Mouse (Mus musculus) adrenal gland, postnatal 14 days (tissue): Measurements from ENCODE around the gene Stat5a. TPM values are rescaled to one million over a fixed set of nuclear protein-coding genes. Genes with fewer than 3 reads are reported as not detected.

Source experiments
- DNase-seq: peaks from one replicate; pipeline ENCODE4 v3.0.0; 2021; ENCODE audit warnings: mixed read lengths
- long read RNA-seq, 2 experiments: library from polyadenylated mRNA; stranded (forward); transcript quantifications; one replicate each; pipeline ENCODE4 v2.0.0; 2021
- total RNA-seq: library from RNA; stranded (reverse); gene quantifications from 2 replicates; pipeline ENCODE4 v1.2.3, GENCODE M21; 2021

The Stat5a gene
- 37.8 and 44.2 TPM in 2 replicates for total RNA-seq
- long read RNA-seq, experiment 1, transcript Stat5a-201 (20 exons, 3,888 nt): major isoform, 19 of 69 reads
- long read RNA-seq, experiment 1, partial matches to known transcripts: 38 of 69 reads
- long read RNA-seq, experiment 1, other reads (novel, unspliced or antisense): 9 of 69 reads
- long read RNA-seq, experiment 2, transcript Stat5a-201 (20 exons, 3,888 nt): major isoform, 6 of 36 reads
- long read RNA-seq, experiment 2, partial matches to known transcripts: 29 of 36 reads
- long read RNA-seq, experiment 2, other reads (novel, unspliced or antisense): 1 of 36 reads

DNA sequence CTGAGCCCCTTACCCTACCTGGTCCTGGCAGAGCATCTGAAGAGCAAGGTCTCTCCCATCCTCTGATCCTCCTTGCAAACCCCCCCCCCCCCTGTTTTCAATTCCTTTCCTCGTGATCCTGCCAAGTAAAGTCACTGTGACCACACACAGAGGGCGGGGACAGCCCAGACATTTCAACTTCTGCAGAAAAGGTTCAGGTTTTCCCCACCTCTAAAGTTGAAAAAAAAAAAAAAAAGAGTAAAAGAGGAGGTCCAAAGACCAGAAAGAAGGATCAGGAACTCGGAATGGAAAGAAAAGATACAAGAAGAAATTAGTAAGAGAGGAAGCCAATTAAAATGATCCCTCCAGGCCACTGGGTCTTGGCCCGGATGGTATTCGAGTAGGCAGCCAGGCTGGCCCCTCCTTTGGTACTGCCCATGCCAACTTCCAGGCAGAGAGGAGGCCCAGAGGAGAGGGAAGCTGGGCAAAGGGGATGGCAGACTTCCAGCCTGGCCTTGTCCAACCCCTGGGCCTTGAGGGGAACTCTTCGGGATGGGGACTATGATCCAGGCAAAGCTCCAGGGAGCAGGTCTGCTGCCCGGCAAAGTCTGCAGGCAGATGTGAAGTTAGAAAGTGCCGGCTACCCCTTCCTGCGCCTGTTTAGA lies at the start of gene Stat5a:
TSS of gene Stat5a (plus strand) at position 417 of the 644 bp plus-strand sequence.
- peak; percentile 95 for DNase-seq

DNA sequence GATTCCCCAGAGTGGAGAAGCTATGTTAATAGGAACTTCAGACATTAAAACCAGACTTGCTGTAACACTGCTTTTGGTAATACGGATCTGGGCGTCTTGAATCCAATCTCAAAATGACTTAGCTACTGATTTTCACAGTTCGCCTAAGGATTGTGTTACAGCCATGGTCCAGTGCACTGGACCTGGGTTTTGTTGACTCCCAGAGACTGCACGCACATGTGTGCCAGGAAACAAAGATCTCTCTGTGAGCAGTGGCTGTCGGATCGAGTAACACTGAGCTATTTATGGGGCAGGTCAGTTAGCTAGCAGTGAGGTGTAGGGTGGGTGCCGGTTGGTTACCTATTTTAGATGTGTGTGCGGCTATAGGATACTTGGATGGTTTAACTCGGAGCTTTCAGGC lies 48.6 kb upstream of the Stat5a start:
- DNase-seq: no peak

DNA sequence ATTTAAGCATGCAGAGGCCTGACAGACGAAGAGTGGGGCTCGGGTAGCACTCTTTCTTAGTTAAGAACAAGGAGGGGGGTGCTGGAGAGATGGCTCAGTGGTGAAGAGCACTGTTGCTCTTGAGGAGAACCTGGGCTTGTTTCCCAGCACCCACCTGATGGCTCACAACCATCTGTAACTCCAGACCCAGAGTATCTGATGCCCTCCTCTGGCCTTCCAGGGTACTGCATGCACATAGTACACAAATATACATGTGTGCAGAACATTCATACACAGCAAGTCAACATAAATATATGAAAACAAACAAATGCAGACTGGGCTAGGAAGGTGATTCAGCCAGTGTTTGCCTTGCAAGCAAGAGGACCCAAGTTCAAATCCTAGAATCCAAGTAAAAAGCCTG lies 48.0 kb upstream of the Stat5a start:
- no peak for DNase-seq

DNA sequence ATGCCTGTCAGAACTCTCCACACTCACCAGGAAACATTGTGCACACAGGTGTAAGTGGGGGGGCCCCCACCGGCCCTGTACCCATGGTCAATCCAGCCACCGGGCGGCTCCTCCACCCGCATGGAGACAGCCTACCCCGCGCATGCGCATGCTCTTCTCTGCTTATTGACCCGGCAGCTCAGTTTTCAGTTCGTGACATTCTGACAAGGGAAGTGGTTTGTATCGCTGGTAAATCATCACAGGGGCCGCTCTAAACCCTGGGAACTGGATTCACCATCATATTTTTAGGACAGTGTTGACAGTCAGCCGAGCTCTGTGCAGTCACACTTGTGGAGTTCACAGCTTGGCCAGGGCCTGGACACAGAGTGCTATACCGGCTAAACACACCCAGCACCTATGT lies 44.7 kb upstream of the Stat5a start:
- peak; percentile 82 for DNase-seq

DNA sequence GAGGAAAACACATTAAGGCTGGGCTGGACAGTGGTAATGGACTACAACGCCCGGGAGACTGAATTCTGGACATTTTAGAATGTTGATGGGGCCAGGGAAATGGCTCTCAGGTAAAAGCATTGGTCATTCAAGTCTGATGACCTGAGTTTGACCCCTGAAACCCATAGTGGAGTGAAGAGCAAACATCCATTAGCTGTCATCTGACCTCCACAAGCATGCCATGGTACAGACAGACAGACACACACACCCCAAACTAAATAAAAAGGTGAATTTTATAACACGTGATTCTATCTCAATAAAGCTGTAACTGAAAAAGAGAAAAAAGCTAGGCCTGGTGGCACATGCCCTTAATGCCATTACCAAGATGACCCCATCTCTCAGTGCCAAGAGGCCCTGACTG lies 42.8 kb upstream of the Stat5a start:
- DNase-seq: no peak

DNA sequence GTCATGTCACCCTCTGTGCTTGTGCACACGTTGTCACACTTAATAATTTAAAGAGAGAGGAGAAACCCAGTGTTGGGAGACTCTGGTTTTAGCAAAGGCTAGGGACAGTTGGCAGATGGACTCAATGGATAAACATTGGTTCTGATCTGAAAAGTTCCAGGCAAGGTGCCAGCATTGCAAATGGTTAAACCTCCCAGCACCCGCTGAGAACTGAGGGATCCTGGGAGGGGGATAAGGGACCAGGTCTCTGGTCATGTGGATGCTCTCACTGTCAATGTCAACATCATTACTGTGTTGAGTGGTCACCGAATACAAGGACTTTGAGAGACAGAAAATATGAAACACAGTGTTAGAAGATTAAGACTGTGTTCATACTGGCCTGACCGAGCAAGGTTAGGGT lies 42.4 kb upstream of the Stat5a start:
- peak; percentile 48 for DNase-seq

DNA sequence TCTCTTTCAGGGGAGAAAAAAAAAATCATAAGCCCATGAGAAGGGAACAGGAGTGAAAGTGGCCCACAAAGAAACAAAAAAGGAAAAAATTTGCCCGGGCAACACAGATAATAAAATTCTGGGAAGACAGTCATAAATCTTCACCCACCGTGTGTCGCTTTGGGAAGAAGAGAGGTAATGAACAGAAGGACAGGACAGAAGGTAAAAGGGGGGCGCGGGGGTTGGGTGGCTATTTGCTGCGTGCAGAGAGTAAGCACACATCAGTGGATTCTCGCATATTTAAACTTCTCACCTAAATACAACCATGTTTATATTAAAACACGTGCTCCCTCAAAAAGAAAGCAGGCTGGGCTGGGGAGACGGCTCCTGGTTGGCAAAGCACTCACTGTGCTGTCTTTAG lies 41.8 kb upstream of the Stat5a start:
- peak; percentile 50 for DNase-seq

DNA sequence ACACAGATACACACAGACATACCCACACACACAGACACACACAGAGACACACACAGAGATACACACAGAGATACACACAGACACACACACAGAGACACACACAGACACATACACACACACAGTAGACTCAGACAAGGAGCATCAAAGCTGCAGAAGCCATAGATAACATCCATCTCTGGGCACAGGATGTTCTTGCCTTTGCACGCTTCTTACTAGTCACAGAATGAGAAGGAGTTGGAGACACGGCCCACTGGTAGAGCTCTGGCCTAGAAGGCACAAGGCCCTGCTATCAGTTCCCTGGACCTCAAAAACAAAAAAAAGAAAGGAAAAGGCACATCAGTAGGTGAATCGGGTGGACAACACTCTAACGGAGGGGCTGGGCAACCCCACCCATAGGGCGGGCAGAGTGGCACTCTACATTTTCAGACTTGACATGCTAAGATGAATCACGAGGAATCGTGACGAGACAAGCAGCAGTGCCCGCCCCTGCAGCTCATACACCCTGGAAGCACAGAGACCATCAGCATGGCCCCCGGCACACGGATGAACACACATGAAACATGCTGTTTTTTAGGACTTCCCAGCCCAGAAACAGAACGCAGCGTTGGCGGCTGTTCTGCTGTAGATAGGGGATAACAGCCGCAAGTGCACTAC lies 40.7 kb upstream of the Stat5a start:
- no peak for DNase-seq

DNA sequence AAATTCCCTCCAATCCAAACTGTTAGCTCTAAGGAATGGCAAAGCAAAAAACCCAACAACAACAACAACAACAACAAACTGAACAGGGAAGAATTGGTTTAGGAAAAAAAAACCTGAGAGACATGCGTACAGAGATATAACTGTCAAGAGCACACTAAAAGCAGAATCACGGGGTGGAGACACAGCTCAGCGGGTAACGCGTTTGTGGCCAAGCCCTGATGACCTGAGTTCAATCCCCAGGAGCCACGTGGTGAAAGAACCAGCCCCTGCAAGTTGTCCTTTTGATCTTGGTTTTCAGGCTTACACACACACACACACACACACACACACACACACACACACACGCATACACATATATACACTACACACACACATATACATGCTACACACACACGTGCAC lies 40.1 kb upstream of the Stat5a start:
- no peak for DNase-seq

DNA sequence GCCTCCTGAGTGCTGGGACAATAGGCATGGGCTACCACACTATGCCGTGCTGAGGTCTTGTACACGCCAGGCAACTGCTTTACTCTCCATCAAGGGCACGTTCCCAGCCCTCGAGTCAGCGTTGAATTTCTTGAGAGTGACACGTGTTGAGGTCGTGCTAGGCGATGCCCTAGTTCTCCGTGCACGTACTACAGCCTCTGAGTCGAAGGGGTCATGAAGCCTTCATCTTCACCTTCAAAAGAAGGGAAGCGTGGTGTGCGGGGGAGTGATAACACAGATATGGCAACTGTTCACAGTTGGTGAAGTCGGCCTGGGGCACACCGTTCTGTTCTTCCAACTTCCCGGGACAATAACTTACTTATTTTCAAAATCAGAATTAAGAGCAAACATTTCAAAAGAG lies 39.5 kb upstream of the Stat5a start:
- no peak for DNase-seq

DNA sequence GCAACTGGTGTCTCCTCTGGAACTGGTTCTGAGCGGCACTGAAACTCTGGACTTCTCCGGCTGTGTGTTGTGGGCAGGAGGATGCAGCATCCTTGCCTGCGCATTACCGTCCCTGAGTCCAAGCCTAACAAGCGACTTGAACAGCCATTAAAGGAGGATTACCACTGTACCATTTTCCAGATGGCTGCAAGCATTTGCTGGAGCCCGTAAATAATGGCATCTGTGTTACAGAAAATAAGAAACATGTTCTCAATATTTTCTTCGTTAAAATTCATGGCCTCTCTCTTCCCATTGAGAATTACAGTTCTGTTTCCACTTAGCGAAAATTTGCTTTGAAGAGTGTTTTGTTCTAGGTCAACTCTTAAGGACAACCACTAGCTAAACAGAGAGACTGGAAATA lies 39.1 kb upstream of the Stat5a start:
- no peak for DNase-seq

DNA sequence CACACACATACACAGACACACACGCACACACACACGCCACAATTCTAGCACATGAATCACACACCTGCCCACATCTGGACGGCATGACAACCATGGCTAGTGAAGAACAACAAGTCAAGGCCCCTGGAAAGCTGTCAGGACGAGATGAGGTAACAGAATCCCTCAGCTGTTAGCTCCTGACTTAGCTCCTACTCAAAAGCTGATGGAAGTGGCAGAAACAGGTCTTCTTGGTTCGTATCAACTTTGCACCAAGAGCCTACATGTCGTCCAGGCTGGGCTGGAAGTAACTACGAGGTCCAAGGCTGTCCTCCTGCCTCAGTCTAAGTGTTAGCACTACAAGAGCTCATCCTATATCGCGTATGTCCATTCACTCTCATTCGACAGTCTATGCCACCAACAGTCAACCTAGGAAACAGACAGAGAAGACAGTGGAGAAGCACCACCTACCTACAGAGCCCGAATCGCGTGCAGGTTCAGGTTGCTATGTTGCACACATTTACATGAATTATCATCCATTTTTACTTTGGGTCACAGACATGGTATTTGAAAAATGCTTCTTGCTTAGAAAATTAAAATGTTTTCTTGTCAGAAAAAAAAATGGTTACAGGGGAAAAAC lies 37.4 kb upstream of the Stat5a start:
- no peak for DNase-seq

DNA sequence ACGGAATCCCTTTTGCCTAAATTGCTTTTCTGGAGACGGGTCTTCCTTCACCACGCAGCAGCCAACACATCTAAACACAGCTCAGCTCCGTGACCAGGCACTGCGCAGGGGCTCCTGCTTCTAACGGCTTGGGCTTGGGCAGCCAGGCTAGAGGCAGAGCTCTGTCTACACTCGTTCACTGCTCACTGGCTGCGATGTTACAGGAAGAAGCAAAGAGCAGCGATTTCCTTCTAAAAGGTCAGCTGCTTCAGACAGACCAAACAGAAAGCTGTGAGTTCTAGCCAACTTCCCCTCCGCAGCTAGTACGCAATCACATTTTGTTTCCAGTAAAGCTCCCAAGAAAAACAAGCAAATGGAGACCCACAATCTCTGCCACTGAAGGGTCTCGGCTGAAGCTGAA lies 36.8 kb upstream of the Stat5a start:
- DNase-seq: peak; percentile 64

DNA sequence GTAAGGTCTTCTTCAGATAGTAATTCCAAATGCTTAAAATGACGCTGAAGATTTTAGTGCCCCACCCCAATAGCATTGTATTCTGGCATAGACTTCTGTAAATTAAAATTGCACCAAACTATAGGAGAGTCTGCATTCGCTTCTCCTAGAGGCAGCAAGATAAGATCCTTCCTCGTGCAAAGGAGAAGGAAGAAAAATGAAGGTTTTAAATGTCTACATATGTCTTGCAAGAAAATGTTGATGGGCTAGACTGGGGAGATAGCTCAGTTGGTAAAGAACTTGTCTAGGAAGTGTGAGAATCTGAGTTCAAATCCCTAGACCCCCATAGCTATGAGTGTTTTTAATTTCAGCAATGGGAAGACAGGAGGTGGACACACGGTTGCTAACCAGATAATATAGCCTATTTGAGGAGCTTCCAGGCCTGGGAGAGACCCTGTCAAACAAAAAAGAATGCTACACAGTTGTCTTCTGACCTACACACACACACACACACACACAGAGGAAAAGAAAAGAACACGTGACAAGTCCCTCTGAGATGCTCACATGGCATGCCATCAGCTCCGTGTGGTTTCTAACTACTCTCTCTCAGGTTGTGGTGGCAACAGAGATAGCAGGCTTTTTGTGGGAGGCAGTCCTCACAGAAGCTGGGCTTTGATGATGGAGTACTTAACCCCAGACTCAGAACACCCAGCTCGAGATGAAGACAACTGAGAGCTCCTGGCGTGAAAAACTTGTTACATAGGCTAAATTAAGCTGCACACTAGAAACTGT lies 35.4 kb upstream of the Stat5a start:
- DNase-seq: no peak

DNA sequence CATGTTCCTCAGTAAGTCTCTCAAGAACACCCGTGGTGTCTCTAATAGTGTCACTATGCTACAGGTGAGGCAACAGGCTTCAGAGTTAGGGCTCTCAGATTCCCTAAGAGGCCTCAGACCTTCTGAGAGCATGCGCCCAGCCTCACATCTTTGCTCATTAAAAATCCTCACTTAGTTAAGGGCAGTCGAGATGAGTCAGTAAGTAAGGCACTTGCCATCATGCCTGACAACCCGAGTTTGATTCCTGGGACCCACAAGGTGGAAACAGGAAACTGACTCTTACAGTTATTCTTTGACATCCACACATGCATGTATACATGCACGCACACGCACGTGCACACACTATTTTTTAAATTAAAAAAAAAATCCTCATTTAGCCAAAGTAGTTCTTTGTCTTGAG lies 34.7 kb upstream of the Stat5a start:
- no peak for DNase-seq

DNA sequence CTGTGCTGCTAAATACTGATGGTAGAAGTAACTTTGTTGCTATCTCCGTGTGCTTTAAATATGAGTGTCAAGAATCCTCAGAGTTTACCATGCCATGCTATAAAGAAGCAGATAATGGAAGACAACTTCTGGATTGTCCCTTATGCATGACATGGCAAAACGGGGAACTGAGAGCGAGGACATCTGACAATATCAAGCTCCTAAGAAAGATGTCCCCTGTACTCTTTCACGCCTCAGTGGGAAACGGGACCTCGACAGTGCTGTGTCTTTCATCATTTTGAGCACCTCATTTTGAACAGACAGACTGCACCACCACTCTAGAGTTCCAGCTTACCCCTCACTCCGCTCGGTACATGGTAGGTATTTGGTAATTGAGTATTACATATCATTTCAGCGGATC lies 33.7 kb upstream of the Stat5a start:
- DNase-seq: no peak

DNA sequence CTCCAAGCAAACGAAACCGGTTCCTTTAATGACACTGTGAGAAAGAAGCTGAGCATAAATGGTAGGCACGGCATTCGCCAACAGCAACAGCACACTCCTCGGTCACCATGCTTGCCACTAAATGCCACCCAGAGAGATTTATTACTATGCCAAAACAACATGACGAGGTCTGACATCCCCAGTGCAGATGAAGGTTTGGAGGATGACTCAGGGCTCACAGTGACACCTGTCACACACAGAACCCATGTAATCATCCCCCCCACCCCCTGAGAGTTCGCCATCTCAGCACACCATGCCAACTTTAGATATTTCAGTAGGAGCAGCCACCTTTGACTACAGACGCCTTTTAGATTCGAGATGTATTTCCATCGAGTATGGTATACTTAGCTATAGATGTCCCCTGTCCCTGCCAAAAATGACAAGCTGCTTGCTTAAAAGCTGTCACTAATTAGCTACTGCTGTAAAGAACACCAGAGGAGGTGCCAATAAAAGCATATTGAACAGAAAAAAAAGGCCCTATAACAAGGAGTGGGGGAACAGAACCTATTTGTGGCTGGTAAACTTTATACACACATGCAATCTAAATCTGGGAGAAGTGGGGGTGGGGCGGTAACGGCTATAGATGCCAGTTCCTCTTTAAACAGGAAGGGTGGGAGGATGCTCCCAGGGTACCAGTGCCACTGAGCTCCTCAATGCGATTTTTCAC lies 32.8 kb upstream of the Stat5a start:
- DNase-seq: no peak

DNA sequence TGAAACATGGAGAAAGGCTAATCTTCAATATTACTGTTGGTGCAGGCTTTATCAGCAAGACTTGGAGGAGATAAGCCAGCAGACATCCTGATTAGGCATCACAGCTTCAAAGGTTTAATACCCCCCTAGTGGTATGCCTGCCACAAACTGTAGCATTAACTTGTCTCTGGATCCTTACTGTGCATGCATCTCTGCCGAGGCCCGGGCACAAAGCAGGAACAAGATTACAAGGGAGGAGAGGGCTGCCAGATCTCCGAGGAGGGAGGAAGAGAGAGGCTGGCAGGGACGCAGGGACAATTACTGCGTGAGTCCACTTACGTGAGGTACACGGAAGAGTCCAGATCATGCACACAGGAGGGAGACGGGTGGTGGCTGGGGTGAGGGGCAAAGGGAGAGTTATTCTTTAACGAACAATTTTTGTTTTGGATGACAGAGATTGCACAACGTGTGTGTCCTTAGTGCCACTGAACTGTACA lies 30.4 kb upstream of the Stat5a start:
- DNase-seq: peak; percentile 37

DNA sequence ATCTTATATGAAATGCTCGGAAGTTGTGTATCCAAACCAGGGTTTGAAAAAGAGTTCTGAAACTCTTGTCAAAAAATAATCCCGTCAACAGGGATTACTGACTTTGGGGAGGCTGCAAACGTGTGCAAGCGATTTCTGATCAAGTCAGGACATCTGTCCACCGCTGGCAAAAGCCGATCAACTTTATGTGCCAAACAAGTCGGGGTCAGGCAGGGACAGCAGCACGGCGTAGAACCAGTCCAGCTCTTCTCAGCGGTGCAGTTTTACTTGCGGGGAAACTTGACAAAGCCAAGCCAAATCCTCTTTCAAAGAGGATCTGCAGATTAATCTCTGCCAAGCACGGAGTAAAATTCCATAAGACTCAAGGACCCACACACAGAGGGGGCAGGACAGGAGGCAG lies 29.5 kb upstream of the Stat5a start:
- DNase-seq: peak; percentile 58

DNA sequence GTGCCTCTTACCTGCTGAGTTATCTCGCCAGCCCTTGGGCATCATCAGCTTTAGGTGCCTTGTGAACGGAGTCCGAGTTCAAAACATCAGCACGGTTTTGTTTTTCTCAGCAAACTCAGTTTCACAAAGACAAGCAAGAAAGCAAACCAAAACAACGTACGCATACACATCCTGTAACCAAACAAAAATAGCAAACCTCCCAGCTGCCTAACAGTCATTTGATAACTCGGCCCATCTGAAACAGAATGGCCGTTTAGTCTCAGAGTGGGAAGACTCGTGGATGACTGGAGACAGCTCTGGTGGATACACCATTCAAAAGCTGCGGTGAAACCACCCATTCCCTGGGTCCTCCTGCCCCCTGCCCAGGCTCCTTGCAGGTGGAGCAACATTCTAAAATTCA lies 27.8 kb upstream of the Stat5a start:
- no peak for DNase-seq

DNA sequence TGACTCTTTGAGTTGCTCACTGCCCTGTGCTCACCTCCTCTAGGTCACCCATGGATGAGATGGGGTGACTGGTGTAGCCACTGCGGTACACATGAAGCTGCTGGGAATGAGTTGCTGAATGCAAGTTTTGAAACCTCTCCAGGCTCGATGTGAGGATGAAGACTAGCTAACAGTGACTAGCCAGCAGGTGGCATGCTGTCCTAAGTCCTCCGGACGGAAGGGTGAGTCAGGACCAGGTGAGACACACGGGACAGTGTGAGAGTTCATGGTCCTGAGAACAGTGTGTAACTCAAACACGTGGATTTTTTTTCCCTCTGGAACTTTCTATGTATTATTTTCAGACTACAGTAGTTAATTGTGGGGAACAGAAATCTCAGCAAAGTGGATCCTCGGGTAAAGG lies 25.7 kb upstream of the Stat5a start:
- peak; percentile 37 for DNase-seq
